Mouse (Mus musculus) E14TG2a.4 (cell line): ENCODE data around the gene Wdr43.

ENCODE experiments used
- H3K27me3 ChIP-seq: 2 replicates; pipeline ENCODE4 v1.6.1; 2014; ENCODE audit warnings: low read length, control low read depth; ENCODE audit not compliant: insufficient read depth
- H3K36me3 ChIP-seq: 2 replicates; pipeline ENCODE4 v1.6.1; 2014; ENCODE audit warnings: low read length, control low read depth; ENCODE audit not compliant: insufficient read depth
- H3K4me1 ChIP-seq: replicated peaks from 2 replicates; pipeline ENCODE4 v1.6.1; 2014; ENCODE audit warnings: low read depth, low read length, control low read depth
- H3K4me3 ChIP-seq: replicated peaks from 2 replicates; pipeline ENCODE4 v1.5.1; 2014; ENCODE audit warnings: mild to moderate bottlenecking, low read length
- H3K9me3 ChIP-seq: 2 replicates; pipeline ENCODE4 v1.6.1; 2014; ENCODE audit warnings: low read length, control low read depth
- CTCF ChIP-seq: conservative IDR thresholded peaks from 2 replicates; pipeline ENCODE4 v1.5.1; 2014; ENCODE audit warnings: low read length
- NANOG ChIP-seq: IDR thresholded peaks from 2 replicates; pipeline ENCODE4 v1.6.1; 2014; ENCODE audit warnings: borderline replicate concordance, low read length, mixed read lengths
- POU5F1 ChIP-seq: IDR thresholded peaks from 2 replicates; pipeline ENCODE4 v1.6.1; 2014; ENCODE audit warnings: low read length, borderline replicate concordance

The Wdr43 gene

DNA sequence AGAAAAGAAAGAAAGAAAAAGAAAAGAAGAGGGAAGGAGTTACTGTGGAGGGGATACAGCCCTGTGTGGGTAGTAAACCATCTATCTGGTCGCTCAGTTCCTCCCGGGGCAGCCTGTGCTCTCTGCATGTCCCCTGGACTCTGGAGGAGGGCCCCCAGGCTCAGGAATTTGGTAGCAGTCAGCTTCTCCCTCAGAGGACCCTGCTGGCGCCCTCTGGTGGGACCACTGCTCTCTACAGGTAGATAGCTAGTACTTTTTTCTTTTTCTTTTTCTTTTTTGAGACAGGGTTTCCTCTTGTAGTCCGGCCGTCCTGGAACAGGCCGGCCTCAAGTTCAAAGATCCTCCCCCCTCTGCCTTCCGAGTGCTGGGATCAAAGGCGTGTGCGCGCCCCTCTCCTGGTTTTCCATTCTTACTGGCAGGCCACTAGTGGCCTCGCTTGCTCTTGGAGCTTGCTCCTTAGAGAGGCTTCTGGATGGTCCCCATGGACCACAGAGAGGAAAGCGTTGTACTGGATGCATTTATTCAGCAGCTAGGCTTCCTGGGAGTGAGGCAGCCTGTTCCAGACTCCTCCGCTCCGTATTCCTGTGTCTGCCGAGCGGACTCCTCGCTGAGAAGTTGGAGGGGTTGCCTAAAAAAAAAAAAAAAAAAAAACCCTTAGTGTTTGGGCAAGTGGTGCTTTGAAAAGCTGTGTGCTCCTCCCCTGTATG lies 56.3 kb downstream of the Wdr43 start:
- H3K9me3 ChIP-seq: no peaks in the 10 kb centered on the region; the same call in 1 of the 2 replicates
- TF ChIP-seq CTCF: peak; percentile 63
- TF ChIP-seq NANOG: no peak

GRCm38 (mm10) chr17:71673092-71673491 lies 57.4 kb downstream of the Wdr43 start, which contains the start of gene Togaram2:
Togaram2 (plus strand) TSS chr17:71673261.
- peaks cover 9% of the 10 kb centered on the region for H3K4me1 ChIP-seq
- H3K9me3 ChIP-seq: no peaks in the 10 kb centered on the region; the same call in 1 of the 2 replicates
- TF ChIP-seq NANOG (no peak), POU5F1 (no peak), CTCF (no peak)
- H3K27me3 ChIP-seq: peaks cover 19% of the 10 kb centered on the region
- H3K4me3 ChIP-seq: no peak within 1 kb of the TSS
- H3K36me3 ChIP-seq: no peaks in the 10 kb centered on the region

More for the DNA sequence above, 56.3 kb downstream of the Wdr43 start:
- H3K36me3 ChIP-seq: no peaks in the 10 kb centered on the region
- H3K4me3 ChIP-seq: no peak overlapping the region
- H3K4me1 ChIP-seq: peaks cover 9% of the 10 kb centered on the region
- peaks cover 19% of the 10 kb centered on the region for H3K27me3 ChIP-seq

DNA sequence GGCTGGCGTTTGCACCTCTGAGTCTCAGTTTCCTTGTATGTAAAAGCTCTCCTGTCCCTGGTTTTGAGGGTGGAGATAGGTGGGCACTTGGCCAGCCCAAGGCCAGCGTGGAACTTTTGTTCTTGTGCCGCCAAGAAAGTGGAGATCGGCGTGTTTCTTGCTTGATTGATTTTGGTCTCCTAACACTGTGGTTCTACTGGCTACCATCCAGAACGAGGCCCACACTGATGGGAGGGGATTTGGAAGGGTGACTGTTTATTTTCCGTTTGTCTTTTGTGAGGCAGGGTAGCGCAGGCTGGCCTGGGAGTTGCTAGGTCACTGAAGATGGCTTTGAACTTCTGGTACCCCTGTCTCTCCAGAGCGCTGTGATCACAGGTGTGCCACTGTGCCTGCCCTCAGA lies 58.2 kb downstream of the Wdr43 start:
- no peak overlapping the region for H3K4me3 ChIP-seq
- H3K9me3 ChIP-seq: no peaks in the 10 kb centered on the region; the same call in 1 of the 2 replicates
- no peaks in the 10 kb centered on the region for H3K36me3 ChIP-seq
- TF ChIP-seq CTCF (no peak), POU5F1 (no peak), NANOG (no peak)
- H3K27me3 ChIP-seq: peaks cover 19% of the 10 kb centered on the region
- H3K4me1 ChIP-seq: peaks cover 9% of the 10 kb centered on the region

DNA sequence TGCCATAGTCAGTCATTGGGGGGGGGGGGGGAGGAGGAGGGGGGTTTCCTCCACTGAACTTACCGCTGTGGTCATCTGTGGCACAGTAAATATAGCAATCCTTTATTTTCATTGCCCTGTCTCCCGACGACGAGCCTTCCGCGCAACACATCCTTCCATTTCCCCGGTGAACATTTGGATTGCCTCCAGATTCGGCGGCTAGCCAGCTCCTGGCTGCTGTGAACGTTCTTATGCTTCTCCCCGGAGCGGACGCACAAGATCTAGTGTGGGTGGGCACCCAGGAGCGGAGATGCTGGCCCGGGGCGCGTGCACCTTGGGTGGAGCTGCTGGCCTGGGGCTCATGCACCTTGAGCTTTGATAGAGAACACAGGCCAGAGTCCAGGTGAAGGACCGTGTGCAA lies 59.2 kb downstream of the Wdr43 start:
- no peak for TF ChIP-seq POU5F1
- no peak for TF ChIP-seq NANOG
- no peak for TF ChIP-seq CTCF
- Histone ChIP-seq H3K27me3 (peaks cover 19% of the 10 kb centered on the region), H3K4me3 (no peak overlapping the region), H3K9me3 (no peaks in the 10 kb centered on the region; the same call in 1 of the 2 replicates), H3K36me3 (no peaks in the 10 kb centered on the region), H3K4me1 (peaks cover 9% of the 10 kb centered on the region)

DNA sequence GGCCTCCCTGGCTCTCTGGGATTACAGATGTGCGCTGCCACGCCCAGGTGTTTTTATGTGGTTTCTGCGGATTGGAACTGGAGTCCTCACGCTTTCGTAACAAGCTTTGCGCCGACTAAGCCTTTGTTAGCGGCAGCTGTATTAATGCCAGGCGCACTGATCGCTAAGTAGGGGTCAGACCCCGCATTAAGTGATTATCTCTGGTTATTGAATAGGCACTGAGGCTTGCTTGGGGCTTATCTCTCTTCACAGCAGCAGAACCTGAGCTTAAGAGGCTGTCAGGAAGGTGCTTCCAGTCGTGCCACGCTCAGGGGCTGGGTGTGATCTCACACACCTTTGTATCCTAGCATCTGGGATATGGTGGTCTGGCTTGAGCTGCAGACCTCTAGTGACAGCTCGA lies 66.0 kb downstream of the Wdr43 start:
- Histone ChIP-seq H3K36me3 (no peaks in the 10 kb centered on the region), H3K9me3 (peaks cover 23% of the 10 kb centered on the region), H3K27me3 (no peaks in the 10 kb centered on the region), H3K4me3 (no peak overlapping the region), H3K4me1 (no peaks in the 10 kb centered on the region)
- no peak for TF ChIP-seq POU5F1
- no peak for TF ChIP-seq CTCF
- no peak for TF ChIP-seq NANOG

DNA sequence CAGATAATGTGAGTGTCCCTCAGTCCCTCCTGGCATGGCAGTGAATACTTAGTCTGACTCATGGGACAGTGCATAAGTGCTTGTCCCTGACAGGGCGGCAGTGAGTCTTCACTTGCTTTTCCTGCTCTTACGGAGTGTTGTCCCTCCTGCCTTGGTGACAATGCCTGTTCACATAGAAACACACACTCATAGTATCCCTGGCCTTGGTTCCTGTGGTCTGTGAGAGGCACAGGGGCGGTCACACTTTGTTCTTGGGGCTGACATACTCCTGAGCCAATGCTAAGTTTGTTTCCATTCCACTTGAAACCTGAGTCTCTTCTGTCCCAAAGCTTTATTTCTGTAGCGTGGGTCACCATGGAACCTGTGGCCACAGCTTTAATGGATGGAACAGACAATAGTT lies 66.7 kb downstream of the Wdr43 start:
- no peak overlapping the region for H3K4me3 ChIP-seq
- H3K27me3 ChIP-seq: 0 out of 2 replicates have a peak, but pooled peaks cover 4% of the 10 kb centered on the region
- TF ChIP-seq NANOG (no peak), CTCF (no peak), POU5F1 (no peak)
- H3K36me3 ChIP-seq: no peaks in the 10 kb centered on the region
- peaks cover 23% of the 10 kb centered on the region for H3K9me3 ChIP-seq
- no peaks in the 10 kb centered on the region for H3K4me1 ChIP-seq

GRCm38 (mm10) chr17:71683281-71683680 lies 67.6 kb downstream of the Wdr43 start:
- TF ChIP-seq NANOG (no peak), POU5F1 (no peak), CTCF (no peak)
- Histone ChIP-seq H3K4me1 (no peaks in the 10 kb centered on the region), H3K4me3 (no peak overlapping the region), H3K9me3 (peaks cover 23% of the 10 kb centered on the region), H3K36me3 (no peaks in the 10 kb centered on the region), H3K27me3 (0 out of 2 replicates have a peak, but pooled peaks cover 4% of the 10 kb centered on the region)

DNA sequence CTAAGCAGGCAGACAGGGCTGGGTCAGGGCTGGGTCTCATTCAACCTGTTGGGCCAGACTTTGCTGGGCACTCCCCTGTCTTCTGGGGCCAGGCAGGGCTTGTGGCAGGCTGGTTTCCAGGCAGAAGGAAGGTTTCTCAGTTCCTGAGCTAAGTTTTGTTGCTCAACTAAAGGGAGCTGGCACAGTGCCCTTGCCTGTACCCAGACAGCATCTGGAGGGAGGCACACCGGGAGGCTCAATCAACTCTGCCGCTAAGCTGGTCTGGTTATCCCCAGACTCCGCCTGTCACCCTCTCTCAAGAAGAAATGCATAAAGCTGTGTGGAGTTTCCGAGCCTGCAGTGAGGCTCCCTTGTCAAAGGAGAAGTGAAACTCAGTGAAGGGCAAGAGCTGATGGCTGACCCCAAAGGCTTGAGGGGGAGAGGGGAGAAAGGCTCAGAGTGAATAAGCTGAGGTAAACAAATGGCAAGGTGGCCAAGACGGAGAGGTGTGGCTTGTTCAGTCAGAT lies 68.5 kb downstream of the Wdr43 start:
- H3K4me3 ChIP-seq: no peak overlapping the region
- peaks cover 10% of the 10 kb centered on the region for H3K27me3 ChIP-seq
- no peaks in the 10 kb centered on the region for H3K4me1 ChIP-seq
- peaks cover 23% of the 10 kb centered on the region for H3K9me3 ChIP-seq
- H3K36me3 ChIP-seq: no peaks in the 10 kb centered on the region
- TF ChIP-seq NANOG (no peak), CTCF (no peak), POU5F1 (no peak)
